Mouse (Mus musculus): Measurements from ENCODE around the gene Upk2. TPM values are rescaled to one million over a fixed set of nuclear protein-coding genes. Genes with fewer than 3 reads are reported as not detected.
A peak's percentile ranks its signal among the peaks of the same experiment; 100 is the strongest.

Gene Upk2
- polyA plus RNA-seq, 1 experiment from 2014 or later = 1.7 TPM

DNA sequence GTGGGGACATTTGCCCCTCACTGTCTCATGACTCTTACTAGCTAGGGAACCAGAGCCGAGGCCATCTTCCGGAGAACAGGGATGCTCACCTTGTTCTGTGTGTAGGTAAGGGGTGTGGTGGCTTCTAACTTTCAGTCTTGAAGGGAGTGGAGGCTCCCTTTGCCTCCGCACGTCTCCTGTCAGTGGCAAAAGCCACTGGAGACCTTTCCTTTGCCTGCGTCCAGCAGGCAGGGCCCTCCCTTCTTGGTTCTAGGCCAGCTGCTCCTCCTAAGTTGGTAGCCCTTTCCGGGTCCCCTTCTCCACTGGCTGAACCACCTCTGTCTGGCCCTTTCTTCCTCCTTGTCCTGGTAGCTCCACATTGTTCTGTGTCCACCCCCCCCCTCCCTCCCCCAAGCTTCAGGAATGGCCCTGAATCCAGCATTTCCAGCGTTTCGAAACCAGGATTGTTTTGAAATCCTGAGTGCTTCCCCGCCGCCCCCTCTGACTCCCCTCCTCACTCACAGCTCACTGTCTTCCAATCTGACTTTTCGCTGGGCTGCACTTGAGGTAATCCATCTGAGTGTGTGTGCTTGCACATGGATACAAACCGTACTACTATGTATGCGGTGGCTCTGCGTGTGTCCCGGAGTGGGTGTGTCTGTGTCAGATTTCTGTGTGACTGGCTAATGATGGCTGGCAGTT lies 32.1 kb upstream of the Upk2 start:
- Histone ChIP-seq H3K4me1 (peaks cover 76% of the 10 kb centered on the region), H3K27ac (peak overlapping the region; percentile 87), H3K9me3 (no peaks in the 10 kb centered on the region), H3K4me3 (peak overlapping the region; percentile 97), H3K27me3 (no peaks in the 10 kb centered on the region), H3K9ac (peak overlapping the region; percentile 99), H3K4me2 (replicated peaks) (peak overlapping the region; percentile 96), H3K36me3 (peaks cover 5% of the 10 kb centered on the region; the same call in 1 of the 2 replicates)
- ATAC-seq (ENCODE audit: insufficient number of reproducible peaks, insufficient read depth, low FRiP score, low TSS enrichment) = no peak
- WGBS = 11% methylated on average over 15 of the region's 15 CpGs

DNA sequence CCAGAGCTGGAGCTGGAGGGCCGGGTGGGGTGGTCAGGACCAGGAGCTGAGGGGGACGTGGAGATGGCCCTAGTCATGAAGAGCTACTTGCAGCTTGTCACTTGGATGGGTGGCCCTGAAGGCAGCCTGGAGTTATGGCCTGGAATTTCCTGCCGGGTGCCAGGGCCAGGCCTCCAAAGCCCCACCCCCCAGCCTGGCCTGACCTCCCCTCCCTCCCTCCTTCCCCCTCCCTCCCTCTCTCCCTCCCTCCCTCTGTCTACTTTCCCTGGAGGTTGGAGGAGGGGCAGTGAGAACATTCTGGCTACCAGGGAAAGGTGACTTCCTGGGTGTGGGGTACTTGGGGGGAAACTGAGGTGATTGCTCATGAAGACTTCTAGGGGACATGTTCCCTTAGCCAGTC lies 31.6 kb upstream of the Upk2 start:
- H3K9ac ChIP-seq = peak overlapping the region; percentile 99
- no peaks in the 10 kb centered on the region for H3K36me3 ChIP-seq
- no peaks in the 10 kb centered on the region for H3K9me3 ChIP-seq
- peaks cover 75% of the 10 kb centered on the region for H3K4me1 ChIP-seq
- H3K4me2 ChIP-seq (replicated peaks) = peak overlapping the region; percentile 96
- no peak for ATAC-seq (ENCODE audit: insufficient number of reproducible peaks, insufficient read depth, low FRiP score, low TSS enrichment)
- peak overlapping the region; percentile 87 for H3K27ac ChIP-seq
- H3K4me3 ChIP-seq = peak overlapping the region; percentile 97
- WGBS = 8% methylated on average over 3 of the region's 3 CpGs
- H3K27me3 ChIP-seq = no peaks in the 10 kb centered on the region

DNA sequence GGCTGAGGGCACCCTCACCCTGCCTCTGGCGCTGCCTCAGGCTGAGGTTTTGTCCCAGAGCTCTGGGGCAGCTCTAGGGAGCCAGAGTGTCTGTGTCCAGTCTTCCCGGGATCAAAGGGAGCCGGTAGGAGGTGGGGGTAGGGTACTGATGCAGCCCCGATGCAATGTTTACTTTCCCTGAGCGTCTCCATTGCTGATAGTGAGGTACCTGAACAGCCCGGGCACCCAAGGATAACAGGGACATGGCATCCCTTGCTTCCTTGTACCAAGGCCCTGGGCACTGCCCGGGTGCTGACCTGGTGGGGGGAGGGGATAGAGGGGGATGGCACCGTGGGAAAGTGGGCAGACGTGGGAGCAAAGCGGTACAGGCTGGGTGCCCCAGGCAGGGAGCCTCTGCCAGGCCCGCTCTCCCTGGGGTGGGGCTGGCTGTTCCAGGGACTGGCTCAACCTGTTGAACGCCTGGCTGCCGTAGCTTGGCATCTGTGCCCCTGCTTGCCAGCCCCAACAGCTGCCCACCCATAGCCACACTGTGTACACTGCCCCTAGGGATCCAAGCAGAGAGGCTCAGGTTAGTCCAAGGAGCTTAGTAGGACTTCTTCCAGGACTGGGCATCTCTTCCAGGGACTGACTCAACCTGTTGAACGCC lies 30.9 kb upstream of the Upk2 start:
- peak overlapping the region; percentile 87 for H3K27ac ChIP-seq
- peaks cover 70% of the 10 kb centered on the region for H3K4me1 ChIP-seq
- ATAC-seq (ENCODE audit: insufficient number of reproducible peaks, insufficient read depth, low FRiP score, low TSS enrichment) = no peak
- H3K36me3 ChIP-seq = no peaks in the 10 kb centered on the region
- WGBS = 26% methylated on average over 14 of the region's 14 CpGs
- H3K9ac ChIP-seq = peak overlapping the region; percentile 99
- H3K9me3 ChIP-seq = no peaks in the 10 kb centered on the region
- peak overlapping the region; percentile 97 for H3K4me3 ChIP-seq
- H3K4me2 ChIP-seq (replicated peaks) = peak overlapping the region; percentile 96
- H3K27me3 ChIP-seq = no peaks in the 10 kb centered on the region

GRCm38 (mm10) chr9:44485105-44485515 lies 30.3 kb upstream of the Upk2 start:
- Histone ChIP-seq H3K9me3 (no peaks in the 10 kb centered on the region), H3K4me3 (peak overlapping the region; percentile 97), H3K4me1 (peaks cover 65% of the 10 kb centered on the region), H3K27me3 (no peaks in the 10 kb centered on the region), H3K9ac (peak overlapping the region; percentile 99), H3K36me3 (no peaks in the 10 kb centered on the region), H3K27ac (peak overlapping the region; percentile 97), H3K4me2 (replicated peaks) (peak overlapping the region; percentile 96)
- WGBS = 24% methylated on average over 6 of the region's 6 CpGs
- ATAC-seq (ENCODE audit: insufficient number of reproducible peaks, insufficient read depth, low FRiP score, low TSS enrichment) = no peak

- peak overlapping the region; percentile 96 for H3K4me2 ChIP-seq (replicated peaks)
- H3K4me1 ChIP-seq = peaks cover 59% of the 10 kb centered on the region
- H3K27me3 ChIP-seq = no peaks in the 10 kb centered on the region
- H3K36me3 ChIP-seq = no peaks in the 10 kb centered on the region
- no peaks in the 10 kb centered on the region for H3K9me3 ChIP-seq
- WGBS = 23% methylated on average over 7 of the region's 7 CpGs
- peak overlapping the region; percentile 97 for H3K4me3 ChIP-seq
- ATAC-seq (ENCODE audit: insufficient number of reproducible peaks, insufficient read depth, low FRiP score, low TSS enrichment) = no peak
- peak overlapping the region; percentile 97 for H3K27ac ChIP-seq
- peak overlapping the region; percentile 99 for H3K9ac ChIP-seq
Observed at GRCm38 (mm10) chr9:44484311-44485104, 29.7 kb upstream of the Upk2 start.

DNA sequence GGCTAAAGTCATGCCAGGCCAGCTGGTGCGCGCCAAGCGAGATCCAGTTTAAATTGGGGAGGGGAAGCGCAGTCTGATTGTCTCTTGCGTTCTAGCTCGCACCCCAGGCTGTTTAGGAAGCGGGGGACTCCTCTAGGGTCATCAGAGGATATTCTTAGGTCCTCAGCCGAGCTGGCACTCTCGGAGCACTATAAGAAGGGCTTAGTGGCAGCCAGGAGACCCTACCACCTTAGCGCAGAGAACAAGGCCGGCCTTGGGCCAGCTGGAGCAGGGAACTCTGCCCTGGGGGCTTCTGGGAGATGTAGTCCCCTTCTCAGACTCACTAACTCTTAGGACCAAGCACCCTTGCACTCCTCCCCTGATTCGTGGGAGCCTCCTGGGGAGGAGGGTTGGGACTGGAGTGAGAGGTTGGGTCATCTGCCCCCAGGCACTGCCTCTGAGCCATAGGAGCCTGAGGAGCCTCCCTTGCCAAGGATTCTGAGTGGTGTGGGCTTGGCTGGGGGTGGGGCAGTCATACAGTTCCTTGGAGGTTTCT lies 28.8 kb upstream of the Upk2 start:
- no peak for ATAC-seq (ENCODE audit: insufficient number of reproducible peaks, insufficient read depth, low FRiP score, low TSS enrichment)
- peaks cover 50% of the 10 kb centered on the region for H3K4me1 ChIP-seq
- WGBS = under 1% methylated on average over 12 of the region's 12 CpGs

GRCm38 (mm10) chr9:44483041-44483509 lies 28.3 kb upstream of the Upk2 start:
- no peak for ATAC-seq (ENCODE audit: insufficient number of reproducible peaks, insufficient read depth, low FRiP score, low TSS enrichment)
- peaks cover 46% of the 10 kb centered on the region for H3K4me1 ChIP-seq
- WGBS = under 1% methylated on average over 37 of the region's 39 CpGs

More for the DNA sequence above, 28.8 kb upstream of the Upk2 start:
- Histone ChIP-seq H3K4me3 (peak overlapping the region; percentile 97), H3K36me3 (no peaks in the 10 kb centered on the region), H3K27me3 (no peaks in the 10 kb centered on the region), H3K4me2 (replicated peaks) (peak overlapping the region; percentile 96), H3K9ac (peak overlapping the region; percentile 99), H3K27ac (peak overlapping the region; percentile 97), H3K9me3 (no peaks in the 10 kb centered on the region)

GRCm38 (mm10) chr9:44482552-44482951 lies 27.8 kb upstream of the Upk2 start, which contains the start of gene Bcl9l:
Gene Bcl9l, plus strand, starts transcription at chr9:44482825.
- peaks cover 46% of the 10 kb centered on the region for H3K4me1 ChIP-seq
- no peaks in the 10 kb centered on the region for H3K36me3 ChIP-seq
- under 1% methylated on average over 24 of the region's 31 CpGs for WGBS
- H3K4me2 ChIP-seq (replicated peaks) = peak within 1 kb of the TSS; percentile 96
- H3K27ac ChIP-seq = peak within 1 kb of the TSS; percentile 97
- no peaks in the 10 kb centered on the region for H3K27me3 ChIP-seq
- no peaks in the 10 kb centered on the region for H3K9me3 ChIP-seq
- peak; percentile 62; the same call in 1 of the 2 replicates for ATAC-seq (ENCODE audit: insufficient number of reproducible peaks, insufficient read depth, low FRiP score, low TSS enrichment)
- peak within 1 kb of the TSS; percentile 99 for H3K9ac ChIP-seq
- H3K4me3 ChIP-seq = peak within 1 kb of the TSS; percentile 97

More at GRCm38 (mm10) chr9:44483041-44483509, 28.3 kb upstream of the Upk2 start:
- Histone ChIP-seq H3K27me3 (no peaks in the 10 kb centered on the region), H3K9me3 (no peaks in the 10 kb centered on the region), H3K9ac (peak overlapping the region; percentile 99), H3K27ac (peak overlapping the region; percentile 97), H3K4me2 (replicated peaks) (peak overlapping the region; percentile 96), H3K4me3 (peak overlapping the region; percentile 97), H3K36me3 (no peaks in the 10 kb centered on the region)

DNA sequence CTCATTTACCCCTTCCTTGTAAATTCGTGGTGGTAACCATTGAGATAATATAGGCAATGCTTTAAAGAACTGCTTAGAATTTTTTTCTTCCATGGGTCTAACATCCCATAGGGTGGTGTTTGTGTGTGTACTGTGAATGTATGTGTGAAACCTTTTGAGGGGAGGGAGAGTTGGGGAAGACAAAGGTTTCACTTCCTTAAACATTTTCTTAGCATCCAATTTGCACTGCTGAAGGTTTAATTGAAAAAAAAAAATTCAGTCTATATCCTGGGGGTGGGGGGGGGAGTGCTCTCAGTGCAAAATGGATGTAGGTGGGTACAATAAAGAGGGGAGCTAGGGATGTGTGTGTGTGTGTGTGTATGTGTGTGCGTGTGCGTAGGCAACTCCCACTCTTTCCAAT lies 27.3 kb upstream of the Upk2 start:
- H3K27me3 ChIP-seq = no peaks in the 10 kb centered on the region
- H3K4me1 ChIP-seq = peaks cover 45% of the 10 kb centered on the region
- peak overlapping the region; percentile 97 for H3K4me3 ChIP-seq
- ATAC-seq (ENCODE audit: insufficient number of reproducible peaks, insufficient read depth, low FRiP score, low TSS enrichment) = no peak
- WGBS = 10% methylated on average over 3 of the region's 3 CpGs
- no peaks in the 10 kb centered on the region for H3K36me3 ChIP-seq
- H3K4me2 ChIP-seq (replicated peaks) = peak overlapping the region; percentile 96
- no peak overlapping the region; the same call in 1 of the 2 replicates for H3K9ac ChIP-seq
- H3K27ac ChIP-seq = peak overlapping the region; percentile 97; the same call in 1 of the 2 replicates
- H3K9me3 ChIP-seq = no peaks in the 10 kb centered on the region

- H3K4me1 ChIP-seq = peaks cover 22% of the 10 kb centered on the region
- under 1% methylated on average over 26 of the region's 26 CpGs for WGBS
- peak overlapping the region; percentile 85 for H3K9ac ChIP-seq
- H3K9me3 ChIP-seq = no peaks in the 10 kb centered on the region
- H3K27me3 ChIP-seq = no peaks in the 10 kb centered on the region
- ATAC-seq (ENCODE audit: insufficient number of reproducible peaks, insufficient read depth, low FRiP score, low TSS enrichment) = peak; percentile 70
- H3K27ac ChIP-seq = peak overlapping the region; percentile 100
- no peaks in the 10 kb centered on the region for H3K36me3 ChIP-seq
- peak overlapping the region; percentile 72 for H3K4me3 ChIP-seq
- H3K4me2 ChIP-seq (replicated peaks) = peak overlapping the region; percentile 92
Observed at GRCm38 (mm10) chr9:44479628-44480428, 25.1 kb upstream of the Upk2 start.
